Mouse (Mus musculus): ENCODE results near the gene Lpcat2.

DNA sequence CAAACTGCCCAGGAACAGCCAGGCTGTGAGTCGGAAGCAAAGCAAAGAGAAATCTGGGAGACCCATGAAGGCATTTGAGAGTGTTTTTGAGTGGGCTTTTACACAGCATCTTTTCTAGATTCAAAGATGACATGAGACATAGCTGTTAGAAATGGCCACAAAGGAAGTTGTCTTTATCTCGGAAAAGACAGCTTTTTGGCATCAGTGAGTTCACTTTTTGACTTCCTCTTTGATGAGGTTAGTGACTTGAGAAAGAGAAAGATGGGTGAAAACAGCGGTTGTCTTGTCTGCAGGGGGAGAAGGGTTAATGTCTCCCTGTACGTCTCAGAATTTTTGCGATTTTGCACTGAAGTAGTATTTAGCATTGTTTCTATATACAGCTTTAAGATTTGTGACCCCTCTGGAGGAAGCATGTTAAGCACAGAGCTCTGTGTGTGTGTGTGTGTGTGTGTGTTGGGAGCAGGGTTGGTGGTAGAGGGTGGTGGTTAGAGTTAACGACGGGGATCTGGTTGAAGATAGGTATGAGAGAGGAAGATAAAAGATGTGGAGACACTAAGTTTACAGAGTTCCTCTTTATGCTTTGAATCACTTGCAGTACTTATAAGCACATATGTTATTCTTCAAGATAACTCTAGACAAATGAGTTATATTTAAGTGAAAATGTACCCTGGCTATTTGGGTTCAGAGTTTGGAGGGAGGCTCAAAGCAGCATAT, 1.3 kb downstream of the Lpcat2 start:
- TF ChIP-seq POLR2A (IDR thresholded peaks at IDR 0.05; ENCODE audit: low read depth, low read length): no peak
- TF ChIP-seq CTCF (IDR thresholded peaks at IDR 0.05; ENCODE audit: extremely low read depth, insufficient read length, insufficient replicate concordance, low read depth, low read length): no peak

Measured in small intestine, adult 2 months (tissue).